Mouse (Mus musculus): ENCODE measurements around the gene Urb2.
"Not testable (repeated sequence)": the region's sequence is repeated elsewhere in the genome, so short reads cannot be mapped to it uniquely, and the experiment has no call there.

The Urb2 gene

GRCm38 (mm10) chr8:124021237-124022227 lies at the start of gene Urb2, which contains the start of gene Taf5l:
TSS of gene Urb2 (plus strand) at chr8:124021508.
TSS of gene Taf5l (minus strand) at chr8:124021397.
- peak; percentile 84 for DNase-seq (ENCODE audit: low spot score)

GRCm38 (mm10) chr8:123973495-123973894 lies 47.8 kb upstream of the Urb2 start:
- no peak for DNase-seq (ENCODE audit: low spot score)

- no peak for DNase-seq (ENCODE audit: low spot score)
Measured at GRCm38 (mm10) chr8:123977499-123977898, 43.8 kb upstream of the Urb2 start.

- no peak for DNase-seq (ENCODE audit: low spot score)
Measured at GRCm38 (mm10) chr8:123978166-123978838, 43.0 kb upstream of the Urb2 start.

- no peak for DNase-seq (ENCODE audit: low spot score)
Measured at GRCm38 (mm10) chr8:123978926-123979325, 42.4 kb upstream of the Urb2 start.

- DNase-seq (ENCODE audit: low spot score), result no peak
Measured at GRCm38 (mm10) chr8:123980239-123980638, 41.1 kb upstream of the Urb2 start.

- no peak for DNase-seq (ENCODE audit: low spot score)
Measured at GRCm38 (mm10) chr8:123981674-123982073, 39.6 kb upstream of the Urb2 start.

GRCm38 (mm10) chr8:123982291-123982793 lies 39.0 kb upstream of the Urb2 start:
- peak; percentile 13 for DNase-seq (ENCODE audit: low spot score)

- peak; percentile 77 for DNase-seq (ENCODE audit: low spot score)
Measured at GRCm38 (mm10) chr8:123982826-123983400, 38.4 kb upstream of the Urb2 start, which contains the start of gene Abcb10. TSS of gene Abcb10 (minus strand) at chr8:123983122.

- no peak for DNase-seq (ENCODE audit: low spot score)
Measured at GRCm38 (mm10) chr8:123988605-123989038, 32.7 kb upstream of the Urb2 start.

- DNase-seq (ENCODE audit: low spot score), result no peak
Measured at GRCm38 (mm10) chr8:123989128-123989527, 32.2 kb upstream of the Urb2 start.

GRCm38 (mm10) chr8:123990277-123991049 lies 30.8 kb upstream of the Urb2 start:
- DNase-seq (ENCODE audit: low spot score), result no peak

GRCm38 (mm10) chr8:123992587-123992986 lies 28.7 kb upstream of the Urb2 start:
- no peak for DNase-seq (ENCODE audit: low spot score)

- DNase-seq (ENCODE audit: low spot score), result no peak
Measured at GRCm38 (mm10) chr8:123993597-123993996, 27.7 kb upstream of the Urb2 start.

- DNase-seq (ENCODE audit: low spot score), result no peak
Measured at GRCm38 (mm10) chr8:123993997-123994396, 27.3 kb upstream of the Urb2 start.

GRCm38 (mm10) chr8:123999568-123999967 lies 21.7 kb upstream of the Urb2 start:
- DNase-seq (ENCODE audit: low spot score), result no peak

- no peak for DNase-seq (ENCODE audit: low spot score)
Measured at GRCm38 (mm10) chr8:124002546-124003108, 18.7 kb upstream of the Urb2 start.

GRCm38 (mm10) chr8:124007829-124008228 lies 13.5 kb upstream of the Urb2 start:
- no peak for DNase-seq (ENCODE audit: low spot score)

- DNase-seq (ENCODE audit: low spot score), result no peak
Measured at GRCm38 (mm10) chr8:124011580-124011979, 9.7 kb upstream of the Urb2 start.

GRCm38 (mm10) chr8:124011989-124012586 lies 9.2 kb upstream of the Urb2 start:
- no peak for DNase-seq (ENCODE audit: low spot score)

GRCm38 (mm10) chr8:124014299-124014698 lies 7.0 kb upstream of the Urb2 start:
- not testable (repeated sequence) for DNase-seq (ENCODE audit: low spot score)
